Mouse (Mus musculus): ENCODE measurements around the gene Emilin2. TPM values are rescaled to one million over a fixed set of nuclear protein-coding genes. Genes with fewer than 3 reads are reported as not detected.
"Not testable (repeated sequence)": the region's sequence is repeated elsewhere in the genome, so short reads cannot be mapped to it uniquely, and the experiment has no call there.

The Emilin2 gene
- 1.4 and 1.6 TPM in 2 replicates for polyA plus RNA-seq (2012; rRNA removed)

DNA sequence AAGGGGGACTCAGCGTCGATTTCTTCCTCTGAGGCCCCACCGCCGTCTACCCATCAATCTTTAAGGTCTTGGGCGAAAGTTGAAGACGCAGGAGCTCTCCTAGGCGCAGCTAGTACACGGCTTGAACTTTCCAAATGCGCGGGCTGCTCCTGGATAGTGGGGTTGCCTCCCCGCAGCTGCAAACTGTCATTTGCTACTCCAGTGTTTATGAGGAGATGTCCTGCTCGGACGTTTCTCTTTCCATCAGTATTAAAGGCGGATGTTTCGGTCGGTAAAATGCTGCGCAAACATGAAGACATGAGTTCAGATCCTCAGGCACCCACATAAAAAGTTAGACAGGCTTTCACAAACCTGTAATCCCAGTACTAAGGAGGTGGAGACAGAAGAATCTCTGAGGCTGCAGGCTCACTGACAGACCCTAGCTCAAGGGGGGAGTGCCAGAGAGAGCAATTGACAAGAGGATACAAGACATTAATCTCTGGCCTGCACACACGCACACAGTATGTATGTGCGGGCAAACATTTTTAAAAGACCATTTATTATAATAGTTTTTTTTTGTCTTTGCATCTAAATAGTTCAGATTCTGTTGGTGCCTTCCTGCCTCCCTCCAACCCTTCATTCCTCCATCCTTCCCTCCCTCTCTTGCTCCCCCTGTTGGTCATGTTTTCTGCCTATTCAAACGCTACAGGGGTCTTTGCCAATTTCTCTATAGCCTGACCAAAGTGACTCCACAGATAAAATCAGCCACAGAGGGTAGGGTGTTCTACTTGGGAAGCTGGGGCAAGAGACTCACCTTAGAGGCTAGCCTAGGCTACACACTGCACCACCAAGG lies at the start of gene Emilin2:
Emilin2 (minus strand) TSS at position 639 of the 832 bp plus-strand sequence.
- no peak for DNase-seq (ENCODE audit: extremely low spot score in 1 of 2, low spot score in 1 of 2)

GRCm38 (mm10) chr17:71355526-71355925 lies 43.7 kb upstream of the Emilin2 start:
- no peak for DNase-seq (ENCODE audit: extremely low spot score in 1 of 2, low spot score in 1 of 2)

DNA sequence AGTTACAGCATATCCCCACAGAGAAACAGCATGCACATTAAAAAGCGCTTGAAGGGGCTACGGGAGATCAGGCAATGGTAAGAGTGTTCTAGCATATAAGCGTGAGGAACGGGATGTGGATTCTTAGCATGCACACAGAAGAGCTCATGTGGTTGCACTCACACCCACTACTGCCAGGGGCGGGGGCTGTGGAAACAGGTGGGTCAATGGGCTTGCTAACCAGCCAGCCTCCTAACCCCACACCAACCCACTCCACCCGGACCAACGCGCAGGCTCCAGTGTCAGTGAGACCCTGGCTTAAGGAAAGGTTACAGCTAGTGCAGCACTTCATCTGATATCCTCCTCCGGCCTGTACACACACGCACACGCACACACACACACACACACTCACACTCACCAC lies 42.4 kb upstream of the Emilin2 start:
- DNase-seq (ENCODE audit: extremely low spot score in 1 of 2, low spot score in 1 of 2), result no peak

- DNase-seq (ENCODE audit: extremely low spot score in 1 of 2, low spot score in 1 of 2), result no peak
Observed at GRCm38 (mm10) chr17:71348188-71348587, 36.4 kb upstream of the Emilin2 start.

DNA sequence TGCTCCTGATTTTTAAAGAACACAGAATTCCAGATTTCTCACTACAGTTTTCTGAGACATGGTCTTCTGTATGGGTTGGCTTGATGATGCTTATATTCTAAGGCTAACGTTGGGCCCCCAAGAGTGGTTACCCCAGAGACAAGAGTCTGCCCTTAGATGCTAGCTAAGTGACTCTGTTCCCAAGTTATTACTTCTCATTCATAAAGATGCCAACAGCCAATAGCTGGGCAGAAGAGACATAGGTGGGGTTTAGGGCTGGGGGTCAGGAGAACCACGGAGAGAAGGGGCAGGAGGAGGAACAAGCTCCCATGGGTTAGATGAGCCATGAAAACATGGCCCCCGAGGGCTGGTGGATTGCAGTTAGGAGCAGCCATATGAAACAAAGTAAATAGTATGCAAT lies 30.2 kb upstream of the Emilin2 start:
- DNase-seq (ENCODE audit: extremely low spot score in 1 of 2, low spot score in 1 of 2), result no peak

- no peak for DNase-seq (ENCODE audit: extremely low spot score in 1 of 2, low spot score in 1 of 2)
Observed at GRCm38 (mm10) chr17:71338627-71339026, 26.8 kb upstream of the Emilin2 start.

DNA sequence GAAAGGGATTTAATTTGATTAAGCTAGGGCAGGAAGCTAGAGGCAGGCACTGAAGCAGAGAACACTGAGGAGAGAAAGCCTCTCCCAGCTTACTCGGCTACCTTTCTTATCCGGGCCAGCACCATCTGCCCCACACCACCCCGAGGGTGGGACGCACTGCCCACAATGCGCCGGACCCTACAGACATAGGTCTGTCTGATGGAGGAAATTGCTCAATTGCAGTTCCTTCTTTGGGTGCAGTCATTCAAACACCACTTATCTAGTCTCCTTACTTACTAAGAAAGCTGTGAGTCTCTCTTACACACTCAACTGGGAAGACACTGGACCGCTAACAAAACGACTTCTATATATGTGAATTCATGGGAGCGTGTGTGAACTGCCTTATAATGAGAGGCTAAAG lies 25.8 kb upstream of the Emilin2 start:
- DNase-seq (ENCODE audit: extremely low spot score in 1 of 2, low spot score in 1 of 2), result no peak

- DNase-seq (ENCODE audit: extremely low spot score in 1 of 2, low spot score in 1 of 2), result no peak
Observed at GRCm38 (mm10) chr17:71336421-71336820, 24.6 kb upstream of the Emilin2 start.

DNA sequence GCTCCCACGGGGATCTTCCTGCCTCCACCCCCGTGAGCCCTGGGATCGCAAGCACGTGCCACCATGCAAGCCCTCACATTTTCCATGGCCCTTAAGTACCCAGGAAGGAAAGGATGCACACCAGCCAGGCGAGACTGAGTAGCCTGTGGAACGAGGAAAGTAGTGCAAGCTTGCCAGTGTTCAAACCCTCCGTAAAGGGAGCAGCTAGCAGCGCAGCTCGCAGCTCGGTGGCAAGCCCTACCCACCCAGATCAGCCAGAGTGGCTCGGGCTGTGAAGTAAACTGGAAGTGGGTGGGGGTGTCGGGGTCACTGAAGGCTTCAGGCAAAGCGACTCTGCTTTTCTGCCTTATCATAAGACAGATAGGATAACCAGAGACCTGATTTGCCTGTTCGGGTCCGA lies 20.5 kb upstream of the Emilin2 start:
- no peak for DNase-seq (ENCODE audit: extremely low spot score in 1 of 2, low spot score in 1 of 2)

DNA sequence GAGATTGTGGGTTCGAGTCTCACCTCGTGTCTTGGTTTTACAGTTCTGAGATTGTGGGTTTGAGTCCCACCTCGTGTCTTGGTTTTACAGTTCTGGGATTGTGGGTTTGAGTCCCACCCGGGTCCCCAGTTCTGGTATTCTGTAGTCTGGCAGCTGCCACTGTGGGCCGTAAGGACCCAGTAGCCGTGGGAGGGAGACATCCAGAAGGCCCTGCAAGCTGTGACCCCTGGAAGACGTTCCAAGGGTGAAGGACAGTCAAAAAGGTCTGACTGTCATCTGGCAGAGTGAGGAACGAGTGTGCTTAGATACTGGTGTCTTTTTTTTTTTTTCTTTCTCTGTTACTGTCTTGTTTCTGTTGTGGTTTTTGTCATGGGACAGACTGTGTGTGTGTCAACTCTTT lies 9.0 kb upstream of the Emilin2 start:
- DNase-seq (ENCODE audit: extremely low spot score in 1 of 2, low spot score in 1 of 2), result not testable (repeated sequence)

GRCm38 (mm10) chr17:71319361-71319760 lies 7.6 kb upstream of the Emilin2 start:
- no peak for DNase-seq (ENCODE audit: extremely low spot score in 1 of 2, low spot score in 1 of 2)

- DNase-seq (ENCODE audit: extremely low spot score in 1 of 2, low spot score in 1 of 2), result no peak
Observed at GRCm38 (mm10) chr17:71317571-71317970, 5.8 kb upstream of the Emilin2 start.

DNA sequence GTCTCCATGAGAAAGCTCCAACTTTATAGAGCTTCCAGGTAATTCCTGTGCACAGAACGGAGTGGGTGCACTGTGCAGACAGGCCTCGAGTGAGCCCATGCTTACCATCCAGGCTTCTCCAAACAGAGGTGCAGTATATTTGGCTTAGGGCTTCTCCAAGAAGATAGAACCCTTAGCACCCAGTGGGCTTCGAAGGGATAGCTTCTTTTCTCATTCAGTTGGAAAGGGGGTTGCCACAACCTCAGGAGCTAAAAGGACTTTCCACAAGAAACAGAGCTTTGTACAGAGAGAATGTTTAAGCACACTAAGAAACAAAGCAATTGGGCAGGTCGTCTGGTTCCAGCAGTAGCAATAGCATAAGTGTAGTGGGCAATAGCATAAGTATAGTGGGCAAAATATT lies 2.5 kb upstream of the Emilin2 start:
- DNase-seq (ENCODE audit: extremely low spot score in 1 of 2, low spot score in 1 of 2), result no peak

DNA sequence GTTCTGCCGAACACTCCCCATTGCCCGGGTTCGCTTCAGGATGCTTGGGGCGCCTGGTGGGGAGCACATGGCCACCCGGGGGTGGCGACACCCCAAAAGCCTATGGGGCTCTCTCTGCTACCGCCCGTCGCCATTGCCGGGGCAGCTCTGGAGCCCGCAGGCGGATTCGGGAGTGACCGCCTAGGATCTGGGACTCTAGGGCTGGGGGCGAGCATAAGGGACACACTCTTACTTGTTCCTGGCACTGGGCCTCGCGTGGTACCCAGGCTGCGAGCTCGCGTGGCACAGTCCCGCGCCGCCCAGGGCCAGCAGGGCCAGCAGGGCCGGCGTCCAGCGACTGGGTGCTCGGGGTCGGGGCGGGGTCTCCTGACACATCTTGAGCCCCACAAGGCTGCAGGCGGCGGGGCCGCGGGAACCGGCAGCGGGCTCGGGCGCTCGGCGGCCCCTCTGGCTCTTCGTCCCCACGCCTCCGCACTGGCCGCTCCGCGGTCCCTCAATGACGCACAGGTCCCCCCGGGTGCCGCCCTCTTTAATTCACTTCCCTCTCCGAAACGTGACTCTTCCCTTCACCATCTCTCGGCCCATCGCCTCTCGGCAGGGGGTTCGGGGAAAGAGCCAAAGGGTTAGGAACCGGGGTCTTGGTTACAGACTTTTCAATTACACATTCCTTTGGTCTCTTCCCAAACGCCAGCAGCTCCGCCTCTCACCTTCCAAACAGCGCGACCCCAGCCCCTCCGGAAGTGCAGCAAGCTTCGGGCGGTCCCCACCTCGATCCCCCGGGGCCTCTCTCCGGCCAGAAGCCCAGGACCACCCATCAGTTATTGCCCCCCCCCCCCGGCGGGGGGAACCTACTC lies 1.1 kb downstream of the Emilin2 start:
- DNase-seq (ENCODE audit: extremely low spot score in 1 of 2, low spot score in 1 of 2), result no peak

GRCm38 (mm10) chr17:71309711-71310485 lies 1.9 kb downstream of the Emilin2 start:
- no peak for DNase-seq (ENCODE audit: extremely low spot score in 1 of 2, low spot score in 1 of 2)

DNA sequence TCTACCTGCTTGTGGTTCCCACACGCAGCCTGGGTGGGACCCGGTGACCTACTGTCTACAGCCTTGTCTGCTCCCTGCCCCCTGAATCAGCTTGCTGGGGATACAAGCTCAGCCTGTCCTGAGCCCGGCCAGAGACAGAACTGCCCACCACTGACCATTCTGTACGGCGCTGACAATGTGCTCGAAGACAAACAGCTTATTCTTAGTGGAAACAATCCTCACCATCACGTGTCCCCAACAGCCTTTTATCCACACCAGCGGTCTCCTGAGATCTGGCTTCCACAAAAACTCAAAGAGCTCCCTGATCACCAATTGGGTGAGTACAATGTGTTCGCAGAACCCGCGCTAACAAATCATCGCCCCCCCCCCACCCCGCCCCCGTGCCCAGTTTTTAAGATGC lies 2.6 kb downstream of the Emilin2 start:
- no peak for DNase-seq (ENCODE audit: extremely low spot score in 1 of 2, low spot score in 1 of 2)

DNA sequence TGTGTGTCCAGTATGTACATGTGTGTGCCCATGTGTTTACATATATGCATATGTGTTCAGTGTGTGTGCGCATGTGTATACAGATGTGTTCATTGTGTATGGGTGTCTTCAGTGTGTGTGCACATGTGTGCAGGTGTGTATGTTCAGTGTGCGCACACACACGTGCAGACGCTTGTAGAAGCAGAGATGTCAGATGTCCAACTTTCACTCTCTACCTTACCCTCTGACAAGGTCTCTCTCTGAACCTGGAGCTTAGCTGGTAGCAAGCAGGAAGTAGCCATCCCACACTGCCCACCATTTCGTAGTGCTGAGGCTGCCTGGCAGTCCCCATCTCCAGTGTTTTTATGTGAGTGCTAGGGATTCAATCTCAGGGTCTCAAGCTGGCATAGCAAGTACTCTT lies 3.5 kb downstream of the Emilin2 start:
- no peak for DNase-seq (ENCODE audit: extremely low spot score in 1 of 2, low spot score in 1 of 2)

DNA sequence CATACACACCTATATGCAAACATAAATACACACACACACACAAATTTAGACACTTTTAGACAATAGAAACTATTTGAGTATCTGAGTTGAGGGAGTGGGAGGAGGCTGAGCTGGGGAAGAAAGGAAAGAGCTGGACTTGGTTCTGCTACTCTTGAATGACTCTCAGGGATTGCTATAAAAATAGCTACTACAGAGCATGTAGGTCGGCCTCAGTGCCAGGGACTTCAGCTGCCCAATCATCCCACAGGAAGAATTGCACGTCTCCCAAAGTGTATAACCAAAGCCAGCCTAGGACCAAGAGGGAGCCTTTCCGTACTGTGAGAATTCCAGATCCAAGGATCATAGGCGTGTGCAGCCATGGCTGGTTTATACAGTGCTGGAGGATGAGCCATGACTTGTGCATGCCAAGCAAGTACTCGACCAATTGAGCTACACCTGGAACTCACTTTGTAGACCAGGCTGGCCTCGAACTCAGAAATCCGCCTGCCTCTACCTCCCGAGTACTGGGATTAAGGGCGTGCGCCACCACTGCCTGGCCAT lies 4.5 kb downstream of the Emilin2 start:
- no peak for DNase-seq (ENCODE audit: extremely low spot score in 1 of 2, low spot score in 1 of 2)

DNA sequence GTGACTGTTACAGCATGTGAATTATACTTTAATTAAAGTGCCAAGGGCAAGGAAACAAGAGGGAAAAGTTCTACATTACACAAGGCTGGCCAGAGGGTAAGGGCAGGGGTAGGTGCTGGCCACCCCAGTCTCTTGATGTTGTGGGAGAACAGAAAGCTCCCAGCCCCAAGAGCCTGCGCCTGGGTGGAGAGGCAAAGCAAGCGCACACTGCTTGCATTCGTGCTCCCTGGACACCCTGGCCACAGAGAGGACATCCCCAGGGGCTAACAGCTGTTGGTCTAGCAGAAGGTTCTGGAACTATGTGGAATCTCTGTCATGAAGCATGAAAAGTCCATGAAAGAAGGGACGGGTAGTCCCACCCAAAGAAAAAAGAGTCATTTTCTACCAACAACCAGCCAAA lies 5.1 kb downstream of the Emilin2 start:
- no peak for DNase-seq (ENCODE audit: extremely low spot score in 1 of 2, low spot score in 1 of 2)

DNA sequence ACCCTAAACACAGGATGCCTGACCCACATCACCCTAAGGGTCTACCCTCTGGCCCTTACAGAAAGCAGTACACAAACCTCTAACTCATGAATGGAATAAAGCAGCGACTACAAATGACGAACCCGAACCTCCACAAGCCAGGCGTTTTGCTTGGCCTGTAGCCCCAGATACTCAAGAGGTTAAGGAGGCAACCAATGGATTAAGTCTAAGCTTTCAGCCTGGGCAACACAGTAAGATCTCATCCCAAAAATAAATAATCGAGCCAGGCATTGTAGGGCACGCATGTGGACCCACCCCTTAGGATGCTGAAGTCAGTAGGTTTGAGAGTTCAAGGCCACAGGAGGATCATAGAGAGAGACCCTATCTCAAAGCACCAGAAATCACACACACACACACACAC lies 5.7 kb downstream of the Emilin2 start:
- no peak for DNase-seq (ENCODE audit: extremely low spot score in 1 of 2, low spot score in 1 of 2)

DNA sequence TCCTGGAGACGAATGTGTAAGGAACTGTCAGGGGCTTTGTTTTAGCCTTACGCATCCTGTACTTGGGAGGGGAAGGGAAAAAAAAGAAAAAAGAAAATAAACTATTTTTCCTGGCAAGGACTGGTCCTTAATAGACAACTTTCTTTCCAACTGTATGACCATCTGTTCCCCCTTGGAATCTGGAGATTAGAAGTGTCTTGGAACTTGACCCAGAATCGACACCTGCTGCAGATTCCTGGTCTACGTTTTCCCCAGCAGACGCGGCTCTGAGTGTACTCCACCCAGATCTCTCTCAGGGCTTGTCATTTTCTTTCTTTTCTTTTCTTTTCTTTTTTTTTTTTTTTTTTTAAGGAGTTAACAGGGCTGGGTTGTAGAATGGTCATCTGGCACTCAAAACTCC lies 8.3 kb downstream of the Emilin2 start:
- DNase-seq (ENCODE audit: extremely low spot score in 1 of 2, low spot score in 1 of 2), result no peak

Measured in frontal cortex, adult 2 months (tissue).